Mouse (Mus musculus) limb, embryonic 13.5 days (tissue): ENCODE measurements around the gene Pramel6. TPM values are rescaled to one million over a fixed set of nuclear protein-coding genes. Genes with fewer than 3 reads are reported as not detected.
"Not testable (repeated sequence)": the region's sequence is repeated elsewhere in the genome, so short reads cannot be mapped to it uniquely, and the experiment has no call there.

Experiments used
- ATAC-seq: fragments of 200-750 bp; cut with Nextera tagmentation; 2 replicates; pipeline ENCODE4 v1.8.0; 2017; ENCODE audit warnings: low read depth, moderate number of reproducible peaks, moderate TSS enrichment; ENCODE audit not compliant: low FRiP score
- H3K27ac ChIP-seq: fragments of 300-500 bp; sonication (generic); 2 replicates; pipeline ENCODE4 v1.5.1; 2015; ENCODE audit warnings: inconsistent platforms, mild to moderate bottlenecking, moderate library complexity
- H3K27me3 ChIP-seq: fragments of 300-500 bp; sonication (generic); 2 replicates; pipeline ENCODE4 v1.6.1; 2015; ENCODE audit warnings: mild to moderate bottlenecking, inconsistent platforms
- H3K36me3 ChIP-seq: fragments of 300-500 bp; sonication (generic); 2 replicates; pipeline ENCODE4 v1.6.1; 2015; ENCODE audit warnings: inconsistent platforms, mild to moderate bottlenecking, moderate library complexity
- H3K4me1 ChIP-seq: fragments of 300-500 bp; sonication (generic); 2 replicates; pipeline ENCODE4 v1.6.1; 2015; ENCODE audit warnings: inconsistent platforms
- H3K4me2 ChIP-seq: fragments of 300-500 bp; sonication (generic); replicated peaks from 2 replicates; pipeline ENCODE4 v1.6.1; 2015; ENCODE audit warnings: inconsistent platforms, mild to moderate bottlenecking, moderate library complexity
- H3K4me3 ChIP-seq: fragments of 300-500 bp; sonication (generic); 2 replicates; pipeline ENCODE4 v1.5.1; 2015; ENCODE audit warnings: moderate library complexity, mild to moderate bottlenecking, inconsistent platforms
- H3K9ac ChIP-seq: fragments of 300-500 bp; sonication (generic); 2 replicates; pipeline ENCODE4 v1.6.1; 2015; ENCODE audit warnings: mild to moderate bottlenecking, inconsistent platforms
- H3K9me3 ChIP-seq: fragments of 300-500 bp; sonication (generic); 2 replicates; pipeline ENCODE4 v1.6.1; 2016; ENCODE audit warnings: inconsistent platforms
- WGBS: fragments of 180-500 bp; shearing (Covaris S2); methylation state at CpG from one replicate; pipeline ENCODE4 v1.1.7; 2015; 5-methylcytosine and 5-hydroxymethylcytosine counted together
- polyA plus RNA-seq: library from polyadenylated mRNA; unstranded; fragments of >200 nt; fragmentation: Nextera tagmentation; extraction: Ambion mirVana; gene quantifications from 2 replicates; pipeline ENCODE4 v1.2.1, GENCODE M21; 2015

The Pramel6 gene
- not detected in 2 replicates for polyA plus RNA-seq

GRCm38 (mm10) chr2:87506265-87506664 is at the start of gene Pramel6:
Gene Pramel6, plus strand, starts transcription at chr2:87506565.
- H3K4me1 ChIP-seq, result no peaks in the 10 kb centered on the region
- H3K4me2 ChIP-seq, result no peak within 1 kb of the TSS
- no peak within 1 kb of the TSS for H3K27ac ChIP-seq
- 88% methylated on average over 6 of the region's 6 CpGs for WGBS
- no peak within 1 kb of the TSS for H3K9ac ChIP-seq
- ATAC-seq, result no peak
- H3K4me3 ChIP-seq, result no peak within 1 kb of the TSS
- H3K27me3 ChIP-seq, result no peaks in the 10 kb centered on the region
- H3K9me3 ChIP-seq, result no peaks in the 10 kb centered on the region
- H3K36me3 ChIP-seq, result no peaks in the 10 kb centered on the region

DNA sequence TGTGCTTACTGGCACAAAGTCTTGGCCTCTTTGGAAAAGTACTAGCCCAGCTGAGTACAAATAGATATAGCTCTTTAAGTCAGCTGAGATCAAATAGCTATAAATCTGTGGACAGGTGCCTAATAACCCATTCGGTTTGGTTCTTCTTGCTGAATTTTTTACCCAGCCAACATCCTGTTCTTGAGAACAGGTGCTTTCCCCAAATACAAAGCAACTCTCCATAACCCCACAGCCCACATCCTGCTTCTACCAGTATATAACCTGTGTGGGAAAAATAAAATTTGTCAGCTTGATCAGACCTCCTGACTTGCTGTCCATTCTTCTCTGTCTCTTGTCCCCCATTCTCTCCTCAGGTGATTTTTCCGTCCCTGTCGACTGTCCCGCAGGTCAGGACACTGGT is 44.6 kb upstream of the Pramel6 start:
- H3K36me3 ChIP-seq, result no peaks in the 10 kb centered on the region
- H3K4me2 ChIP-seq, result no peak overlapping the region
- no peaks in the 10 kb centered on the region for H3K4me1 ChIP-seq
- H3K9ac ChIP-seq, result no peak overlapping the region
- H3K4me3 ChIP-seq, result no peak overlapping the region
- 93% methylated on average over 4 of the region's 4 CpGs for WGBS
- ATAC-seq, result no peak
- H3K27me3 ChIP-seq, result no peaks in the 10 kb centered on the region
- H3K9me3 ChIP-seq, result no peaks in the 10 kb centered on the region
- H3K27ac ChIP-seq, result no peak overlapping the region

DNA sequence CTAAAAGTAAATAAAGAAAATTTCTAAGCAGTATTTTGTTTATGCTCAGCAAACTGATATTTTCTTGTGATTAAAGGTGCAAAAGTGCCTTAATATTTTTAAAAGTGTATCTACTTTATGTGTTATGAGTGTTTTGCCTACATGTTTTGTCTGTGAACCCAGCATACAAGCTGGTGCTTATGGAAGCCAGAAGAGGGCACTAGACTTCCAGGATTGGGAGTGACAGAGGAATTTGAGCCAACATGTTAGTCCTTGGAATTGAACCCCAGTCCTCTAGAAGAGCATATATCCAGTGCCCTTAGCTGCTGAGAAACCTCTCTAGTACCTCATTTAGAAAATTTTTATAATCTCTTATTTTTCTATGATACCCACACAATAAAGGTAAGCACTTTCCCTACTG is 26.2 kb upstream of the Pramel6 start:
- Histone ChIP-seq H3K36me3 (no peaks in the 10 kb centered on the region), H3K4me2 (no peak overlapping the region), H3K27ac (no peak overlapping the region), H3K9me3 (no peaks in the 10 kb centered on the region), H3K9ac (no peak overlapping the region), H3K27me3 (no peaks in the 10 kb centered on the region), H3K4me1 (no peaks in the 10 kb centered on the region), H3K4me3 (no peak overlapping the region)
- no peak for ATAC-seq

DNA sequence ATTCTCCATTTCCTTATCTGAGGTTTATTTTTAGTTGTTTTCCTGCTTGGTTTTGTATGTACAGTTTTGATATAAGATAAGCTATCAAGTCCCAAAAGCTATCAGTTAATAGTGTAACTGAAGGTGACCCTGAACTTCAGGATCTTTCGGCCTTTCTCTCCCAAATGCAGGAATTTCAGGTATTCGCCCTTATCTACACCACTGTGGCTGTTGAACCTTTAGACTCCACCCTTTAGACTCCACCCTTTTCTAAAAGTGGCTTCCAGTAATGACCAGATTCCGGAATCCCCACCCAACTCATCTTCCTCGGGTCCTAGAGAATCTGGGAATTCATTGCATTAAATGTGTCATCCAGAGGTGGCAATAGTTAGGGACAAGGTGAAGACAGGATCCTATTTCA is 25.2 kb upstream of the Pramel6 start:
- Histone ChIP-seq H3K4me1 (no peaks in the 10 kb centered on the region), H3K27ac (no peak overlapping the region), H3K36me3 (no peaks in the 10 kb centered on the region), H3K9ac (no peak overlapping the region), H3K9me3 (no peaks in the 10 kb centered on the region), H3K4me2 (no peak overlapping the region), H3K27me3 (no peaks in the 10 kb centered on the region), H3K4me3 (no peak overlapping the region)
- WGBS, result 82% methylated on average over 4 of the region's 4 CpGs
- no peak for ATAC-seq

DNA sequence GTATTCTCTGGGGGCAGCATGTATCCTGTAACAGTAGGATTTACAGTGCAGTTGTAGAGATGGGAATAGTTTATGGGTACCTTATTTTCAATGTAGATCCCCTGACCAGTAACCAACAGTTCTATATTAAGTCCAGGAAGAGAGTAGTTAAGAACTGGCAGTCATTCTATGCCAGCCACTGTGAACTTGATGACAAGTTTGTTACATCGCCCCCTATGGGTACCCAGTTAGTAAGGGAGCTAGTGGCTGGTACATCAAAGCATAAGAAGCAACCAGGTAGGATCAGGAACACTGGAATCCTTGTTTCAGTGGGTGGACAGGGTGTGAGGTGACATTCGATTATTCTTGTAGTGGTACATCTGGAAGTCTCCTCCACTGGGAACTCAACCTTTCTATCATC is 24.1 kb upstream of the Pramel6 start:
- ATAC-seq, result no peak

GRCm38 (mm10) chr2:87496993-87497392 is 9.4 kb upstream of the Pramel6 start, which contains the start of gene Pramel7:
Gene Pramel7, minus strand, starts transcription at chr2:87497093.
- not testable (repeated sequence) for H3K9me3 ChIP-seq, H3K27ac ChIP-seq, H3K36me3 ChIP-seq, H3K4me3 ChIP-seq, H3K27me3 ChIP-seq, ATAC-seq, H3K9ac ChIP-seq, H3K4me1 ChIP-seq, H3K4me2 ChIP-seq
- WGBS, result 97% methylated on average over 3 of the region's 5 CpGs

More for the DNA sequence above, 24.1 kb upstream of the Pramel6 start:
- Histone ChIP-seq H3K9ac (no peak overlapping the region), H3K27ac (no peak overlapping the region), H3K27me3 (no peaks in the 10 kb centered on the region), H3K4me3 (no peak overlapping the region), H3K4me2 (no peak overlapping the region), H3K9me3 (no peaks in the 10 kb centered on the region), H3K4me1 (no peaks in the 10 kb centered on the region), H3K36me3 (no peaks in the 10 kb centered on the region)
- WGBS, result 71% methylated on average over 2 of the region's 2 CpGs

GRCm38 (mm10) chr2:87515046-87515445 is 8.7 kb downstream of the Pramel6 start:
- no peak overlapping the region for H3K4me3 ChIP-seq
- H3K27me3 ChIP-seq, result no peaks in the 10 kb centered on the region
- H3K36me3 ChIP-seq, result no peaks in the 10 kb centered on the region
- H3K4me1 ChIP-seq, result no peaks in the 10 kb centered on the region
- no peaks in the 10 kb centered on the region for H3K9me3 ChIP-seq
- ATAC-seq, result no peak
- no peak overlapping the region for H3K4me2 ChIP-seq
- H3K9ac ChIP-seq, result no peak overlapping the region
- no peak overlapping the region for H3K27ac ChIP-seq
- 91% methylated on average over 2 of the region's 2 CpGs for WGBS

DNA sequence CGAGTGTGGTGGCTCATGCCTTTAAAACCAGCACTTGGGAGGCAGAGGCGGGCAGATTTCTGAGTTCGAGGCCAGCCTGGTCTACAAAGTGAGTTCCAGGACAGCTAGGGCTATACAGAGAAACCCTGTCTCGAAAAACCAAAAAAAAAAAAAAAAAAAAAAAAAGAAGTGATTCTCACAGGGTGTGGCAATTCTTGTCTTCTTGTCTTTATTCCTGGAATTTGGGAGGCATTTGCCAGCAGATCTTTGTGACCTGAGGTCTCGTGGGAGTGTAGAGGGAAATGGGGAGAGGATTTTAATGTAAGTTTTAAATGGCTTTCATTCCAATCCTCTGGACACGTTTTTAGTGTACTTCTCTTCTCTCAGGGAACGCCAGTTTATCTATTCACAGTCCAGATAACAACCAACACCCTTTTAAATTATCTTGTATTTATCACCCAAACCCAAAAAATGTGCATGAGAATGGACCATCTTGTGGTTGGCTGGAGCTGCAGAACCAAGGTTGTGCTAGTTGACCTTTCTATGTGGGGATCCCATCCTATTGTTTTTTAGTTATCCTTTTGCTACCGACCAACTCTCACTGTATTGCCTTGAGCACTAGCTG is 9.2 kb downstream of the Pramel6 start:
- Histone ChIP-seq H3K4me3 (no peak overlapping the region), H3K4me2 (no peak overlapping the region), H3K9ac (no peak overlapping the region), H3K36me3 (no peaks in the 10 kb centered on the region), H3K27me3 (no peaks in the 10 kb centered on the region), H3K27ac (no peak overlapping the region), H3K4me1 (no peaks in the 10 kb centered on the region), H3K9me3 (no peaks in the 10 kb centered on the region)
- WGBS, result 77% methylated on average over 8 of the region's 8 CpGs
- no peak for ATAC-seq

DNA sequence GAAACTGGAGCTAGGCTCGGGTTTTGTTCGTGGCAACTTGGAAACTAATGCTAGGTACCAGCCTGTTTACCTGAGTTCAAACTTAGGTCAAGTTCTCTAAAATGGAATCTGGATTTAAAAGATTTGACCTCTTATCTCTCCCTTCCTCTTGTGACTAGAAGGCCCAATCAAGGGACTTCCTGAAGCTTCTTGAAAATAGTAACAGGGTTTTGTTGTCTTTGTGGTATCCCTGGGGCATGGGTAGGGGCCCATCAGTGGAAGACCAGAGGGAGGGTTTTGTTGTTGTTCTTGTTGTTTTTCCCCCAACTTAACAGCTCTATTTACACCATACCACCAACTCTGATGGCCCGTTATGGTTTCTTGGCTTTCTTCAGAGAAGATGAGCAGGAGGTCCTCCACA is 10.2 kb downstream of the Pramel6 start:
- ATAC-seq, result no peak
- no peak overlapping the region for H3K27ac ChIP-seq
- WGBS, result 85% methylated on average over 3 of the region's 3 CpGs
- no peak overlapping the region for H3K9ac ChIP-seq
- no peak overlapping the region for H3K4me3 ChIP-seq
- H3K27me3 ChIP-seq, result no peaks in the 10 kb centered on the region
- H3K4me2 ChIP-seq, result no peak overlapping the region
- no peaks in the 10 kb centered on the region for H3K36me3 ChIP-seq
- no peaks in the 10 kb centered on the region for H3K9me3 ChIP-seq
- no peaks in the 10 kb centered on the region for H3K4me1 ChIP-seq

DNA sequence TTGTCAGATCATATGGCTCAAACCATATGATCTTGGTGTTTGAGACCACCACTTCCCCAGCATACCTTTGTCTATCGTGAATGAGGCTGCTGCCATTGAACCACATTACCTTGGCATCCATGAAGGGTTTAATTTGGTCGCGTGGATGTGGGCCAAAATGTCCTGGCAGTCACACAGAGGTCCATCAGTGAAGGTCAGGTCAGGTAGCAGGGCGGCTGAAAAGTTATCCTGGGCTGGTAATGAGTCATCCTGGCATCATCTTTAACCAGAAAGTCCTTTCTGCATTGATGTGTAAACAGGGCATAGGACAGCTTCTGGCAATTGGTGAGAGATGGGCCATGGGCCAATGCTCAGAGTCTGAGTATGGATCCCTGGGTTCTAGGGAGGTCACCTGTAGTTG is 14.3 kb downstream of the Pramel6 start:
- H3K9ac ChIP-seq, result no peak overlapping the region
- 87% methylated on average over 4 of the region's 4 CpGs for WGBS
- H3K36me3 ChIP-seq, result no peaks in the 10 kb centered on the region
- H3K27ac ChIP-seq, result no peak overlapping the region
- H3K9me3 ChIP-seq, result no peaks in the 10 kb centered on the region
- no peaks in the 10 kb centered on the region for H3K4me1 ChIP-seq
- no peaks in the 10 kb centered on the region for H3K27me3 ChIP-seq
- H3K4me3 ChIP-seq, result no peak overlapping the region
- ATAC-seq, result no peak
- H3K4me2 ChIP-seq, result no peak overlapping the region

- H3K9ac ChIP-seq, ATAC-seq, H3K4me1 ChIP-seq, H3K27ac ChIP-seq, H3K9me3 ChIP-seq, H3K27me3 ChIP-seq, H3K36me3 ChIP-seq: not testable (repeated sequence)
- 38% methylated on average over 39 of the region's 39 CpGs for WGBS
- H3K4me3 ChIP-seq, result peak overlapping the region; percentile 20; the same call in 1 of the 2 replicates
- H3K4me2 ChIP-seq, result peak overlapping the region; percentile 45
Measured at GRCm38 (mm10) chr2:87525899-87526616, 19.7 kb downstream of the Pramel6 start.

DNA sequence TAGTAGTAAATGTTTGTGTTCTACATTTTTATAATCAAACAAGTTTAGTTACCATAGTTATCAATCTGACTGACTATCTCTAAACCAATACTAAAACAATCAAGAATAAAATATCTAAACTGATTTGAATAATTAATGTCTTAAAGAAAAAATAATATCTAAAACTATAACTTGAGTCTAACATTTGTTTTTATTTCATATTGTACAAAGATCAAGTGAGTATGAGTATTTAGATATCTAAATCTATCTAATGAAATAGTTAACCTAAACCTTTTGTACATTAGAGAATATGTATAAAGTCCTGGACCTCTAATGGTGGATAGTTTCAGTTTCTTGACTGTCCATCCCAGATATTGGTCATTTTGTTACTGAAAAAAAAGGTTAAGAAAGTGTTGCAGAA is 25.1 kb downstream of the Pramel6 start, which contains the start of gene Olfr153:
Gene Olfr153 (plus strand): TSS at position 301 of the 400 bp plus-strand sequence.
- no peak for ATAC-seq
- H3K9ac ChIP-seq, result no peak within 1 kb of the TSS
- H3K27ac ChIP-seq, result no peak within 1 kb of the TSS
- no peak within 1 kb of the TSS for H3K4me2 ChIP-seq
- no peaks in the 10 kb centered on the region for H3K9me3 ChIP-seq
- no peaks in the 10 kb centered on the region for H3K27me3 ChIP-seq
- no peaks in the 10 kb centered on the region for H3K36me3 ChIP-seq
- no peak within 1 kb of the TSS for H3K4me3 ChIP-seq
- H3K4me1 ChIP-seq, result no peaks in the 10 kb centered on the region

DNA sequence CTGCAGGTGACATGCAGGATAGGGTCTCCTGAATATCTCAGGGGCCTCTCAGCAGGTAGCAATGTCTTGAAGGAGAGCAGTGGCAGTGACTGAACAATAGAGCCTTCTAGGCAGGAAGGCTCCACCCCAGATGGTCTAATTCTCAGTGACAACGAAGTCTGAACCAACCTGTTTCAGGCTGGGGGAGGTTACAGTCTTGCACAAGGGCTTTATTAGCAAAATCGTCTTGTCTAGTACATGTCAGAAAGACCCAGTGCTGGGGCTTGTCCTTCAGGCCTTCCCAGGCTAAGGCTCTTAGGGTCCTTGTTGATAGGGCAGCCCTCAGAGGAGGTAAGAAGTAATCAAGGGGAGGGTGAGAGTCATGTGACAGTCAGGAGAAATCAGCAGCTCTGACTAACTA is 28.5 kb downstream of the Pramel6 start:
- Histone ChIP-seq H3K9me3 (no peaks in the 10 kb centered on the region), H3K4me1 (no peaks in the 10 kb centered on the region), H3K9ac (no peak overlapping the region), H3K27me3 (no peaks in the 10 kb centered on the region), H3K4me2 (no peak overlapping the region), H3K36me3 (no peaks in the 10 kb centered on the region), H3K4me3 (no peak overlapping the region), H3K27ac (no peak overlapping the region)
- no peak for ATAC-seq
- 67% methylated on average over 2 of the region's 2 CpGs for WGBS
